Mouse (Mus musculus) heart, adult 18-20 months (tissue): ENCODE results near the gene Wfikkn2. TPM values are rescaled to one million over a fixed set of nuclear protein-coding genes. Genes with fewer than 3 reads are reported as not detected.

ENCODE experiments used
- DNase-seq, 2 experiments: peaks; one replicate each; pipeline ENCODE4 v3.0.0; 2021 to 2022; ENCODE audit warnings: mixed read lengths in 1 of 2
- total RNA-seq, 2 experiments: library from RNA; stranded (reverse); gene quantifications; 2 replicates each; pipeline ENCODE4 v1.2.3; 2021

Gene Wfikkn2
- total RNA-seq, 2 experiments from 2014 or later = 5.8 to 6.6 TPM

- DNase-seq = no peak
These were observed 49.5 kb downstream of the Wfikkn2 start for GRCm38 (mm10) chr11:94196311-94196710.

GRCm38 (mm10) chr11:94193109-94193508 lies 52.7 kb downstream of the Wfikkn2 start:
- peak; percentile 24 to 66 for DNase-seq

- DNase-seq = no peak
These were observed 55.1 kb downstream of the Wfikkn2 start for GRCm38 (mm10) chr11:94190665-94191064.

DNA sequence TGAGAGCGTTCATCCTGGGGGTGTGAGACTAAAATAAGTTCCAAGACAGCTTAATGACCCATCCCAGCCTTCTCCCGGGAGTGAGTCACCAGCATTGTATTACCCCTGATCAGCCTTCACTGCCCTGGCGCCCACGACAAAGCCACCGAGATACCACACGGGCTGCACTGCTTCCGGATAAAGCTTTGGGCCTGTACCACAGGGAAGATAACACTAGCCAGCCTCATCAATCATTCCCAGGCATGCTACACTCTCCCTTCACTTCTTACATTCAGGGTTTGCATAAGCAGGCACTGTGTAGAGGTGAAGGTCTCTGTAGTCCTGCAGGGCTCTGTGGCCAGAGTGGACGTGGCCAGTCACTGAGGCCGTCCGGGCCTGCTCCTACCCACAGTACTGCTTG lies 56.2 kb downstream of the Wfikkn2 start:
- no peak for DNase-seq

Other genes starting within 250 kb of the Wfikkn2 start
- gene Spag9, start 249.9 kb downstream of the Wfikkn2 start, total RNA-seq = 100 to 1,000 TPM; 137 to 139 TPM
- 10 to 100 TPM; 47.5 to 50.4 TPM for gene Tob1, start 34.6 kb downstream of the Wfikkn2 start, total RNA-seq
- gene Gm21885, start 35.9 kb upstream of the Wfikkn2 start, total RNA-seq = under 1 TPM in 1 of 2 experiments, not detected in 1; 0.77 TPM
- 10 to 100 TPM; 31.4 to 34.7 TPM for gene Luc7l3, start 76.0 kb upstream of the Wfikkn2 start, total RNA-seq
- 100 to 1,000 TPM; 274 to 280 TPM for gene Ankrd40, start 82.0 kb upstream of the Wfikkn2 start, total RNA-seq
- gene Abcc3, start 147.0 kb upstream of the Wfikkn2 start, total RNA-seq = 1 to 10 TPM; 1.7 to 1.8 TPM
- 10 to 100 TPM in 1 of 2 experiments, 1 to 10 TPM in 1; 8.7 to 10.1 TPM for gene Cacna1g, start 228.2 kb upstream of the Wfikkn2 start, total RNA-seq
- under 1 TPM; 0.17 to 0.54 TPM for gene Spata20, start 240.2 kb upstream of the Wfikkn2 start, total RNA-seq